In genomic region chr12:107532871-107533270, GRCm38 (mm10) we compare ENCODE assay signal across 30 mouse cellular contexts. TPM values are rescaled to one million over a fixed set of nuclear protein-coding genes. Genes with fewer than 3 reads are reported as not detected.
A peak's percentile ranks its signal among the peaks of the same experiment; 100 is the strongest.
DNase-seq lines count a peak whose midpoint lies in the region; ATAC-seq and TF ChIP-seq lines count a peak whose summit lies in the region.
"Had no signal": no experiment of that assay in that cellular context is flagged by ENCODE, and none has a peak within 500 bp of the region (broad histone marks: within the 10 kb centered on the region; RNA-seq: fewer than 3 reads in every experiment).

No protein-coding gene starts in this region.

- H3K4me1 ChIP-seq in hindbrain, embryonic 14.5 days (replicated peaks; ENCODE audit: control insufficient read depth, insufficient read depth, low read length): no peaks in the 10 kb centered on the region
- H3K4me1 ChIP-seq in hindbrain, embryonic 13.5 days (replicated peaks): no peaks in the 10 kb centered on the region; the same call in 1 of the 2 replicates
- H3K4me1 ChIP-seq in midbrain, embryonic 14.5 days (ENCODE audit: control insufficient read depth, insufficient read depth, low read length): no peaks in the 10 kb centered on the region
- no peaks in the 10 kb centered on the region for H3K4me1 ChIP-seq in midbrain, embryonic 15.5 days
- H3K4me1 ChIP-seq: forebrain, embryonic 10.5 days; hindbrain, embryonic 12.5 days; intestine, embryonic 15.5 days had no signal

- H3K27me3 ChIP-seq in hindbrain, embryonic 14.5 days (ENCODE audit: control insufficient read depth, insufficient read depth, low read length): no peaks in the 10 kb centered on the region
- no peaks in the 10 kb centered on the region for H3K27me3 ChIP-seq in hindbrain, embryonic 13.5 days
- no peaks in the 10 kb centered on the region for H3K27me3 ChIP-seq in midbrain, embryonic 14.5 days (ENCODE audit: control insufficient read depth, insufficient read depth, low read length)
- H3K27me3 ChIP-seq in midbrain, embryonic 15.5 days (replicated peaks): no peaks in the 10 kb centered on the region
- H3K27me3 ChIP-seq: CH12.LX; hindbrain, embryonic 12.5 days; intestine, embryonic 15.5 days; Patski had no signal

- no peaks in the 10 kb centered on the region for H3K36me3 ChIP-seq in hindbrain, embryonic 14.5 days (replicated peaks; ENCODE audit: control insufficient read depth, insufficient read depth)
- H3K36me3 ChIP-seq in hindbrain, embryonic 13.5 days: no peaks in the 10 kb centered on the region
- no peaks in the 10 kb centered on the region for H3K36me3 ChIP-seq in midbrain, embryonic 14.5 days (ENCODE audit: control insufficient read depth, insufficient read depth, low read length)
- no peaks in the 10 kb centered on the region for H3K36me3 ChIP-seq in midbrain, embryonic 15.5 days (replicated peaks)
- H3K36me3 ChIP-seq: forebrain, embryonic 10.5 days; G1E; hindbrain, embryonic 12.5 days; intestine, embryonic 15.5 days had no signal

- no peak overlapping the region for H3K27ac ChIP-seq in hindbrain, embryonic 14.5 days
- H3K27ac ChIP-seq in hindbrain, embryonic 13.5 days: no peak overlapping the region
- no peak overlapping the region for H3K27ac ChIP-seq in midbrain, embryonic 14.5 days (replicated peaks; ENCODE audit: low read depth, low read length)
- H3K27ac ChIP-seq in midbrain, embryonic 15.5 days: no peak overlapping the region
- H3K27ac ChIP-seq: forebrain, embryonic 10.5 days; gastrocnemius, adult 2 months; hindbrain, embryonic 12.5 days; intestine, embryonic 15.5 days had no signal

- no peak for TF ChIP-seq POLR2A in brain, embryonic 14.5 days (IDR thresholded peaks at IDR 0.05; ENCODE audit: borderline replicate concordance, extremely low read depth, insufficient read depth, insufficient read length, poor library complexity, severe bottlenecking)

- TF ChIP-seq CTCF in brain, embryonic 14.5 days (IDR thresholded peaks at IDR 0.05; ENCODE audit: borderline replicate concordance, extremely low read depth, insufficient read depth, insufficient read length): no peak

- DNase-seq in cerebellum, postnatal 14 days: peak; percentile 20 to 56
- DNase-seq in cerebellum, postnatal 4 days (ENCODE audit: low spot score in 2 of 2): no peak
- peak; percentile 29 for DNase-seq in hindbrain, embryonic 14.5 days (ENCODE audit: low spot score)
- DNase-seq in midbrain, embryonic 14.5 days: peak; percentile 56
- peak; percentile 64 for DNase-seq in brain, embryonic 14.5 days (ENCODE audit: low read depth)
- DNase-seq: adrenal gland, postnatal 10 days; adrenal gland, postnatal 36 days; B cell, adult 2 months; cerebellum, adult 11-12 months; cerebellum, adult 8-10 months; gastrocnemius, adult 2 months; gastrocnemius, postnatal 14 days; heart, adult 11 months; kidney, adult 11 months had no signal

- H3K9ac ChIP-seq in hindbrain, embryonic 14.5 days: no peak overlapping the region
- H3K9ac ChIP-seq in hindbrain, embryonic 13.5 days: no peak overlapping the region
- H3K9ac ChIP-seq in midbrain, embryonic 14.5 days (replicated peaks; ENCODE audit: low read length): no peak overlapping the region
- H3K9ac ChIP-seq in midbrain, embryonic 15.5 days: no peak overlapping the region
- H3K9ac ChIP-seq: hindbrain, embryonic 12.5 days; intestine, embryonic 15.5 days had no signal

- no peak overlapping the region for H3K4me2 ChIP-seq in hindbrain, embryonic 14.5 days (replicated peaks)
- no peak overlapping the region for H3K4me2 ChIP-seq in hindbrain, embryonic 13.5 days
- H3K4me2 ChIP-seq in midbrain, embryonic 14.5 days (ENCODE audit: low read length): no peak overlapping the region
- H3K4me2 ChIP-seq in midbrain, embryonic 15.5 days: no peak overlapping the region
- H3K4me2 ChIP-seq: heart, embryonic 11.5 days; hindbrain, embryonic 12.5 days; intestine, embryonic 15.5 days had no signal

- WGBS in hindbrain, embryonic 14.5 days: 38% methylated on average over 7 of the region's 7 CpGs
- WGBS in hindbrain, embryonic 13.5 days: 52% methylated on average over 7 of the region's 7 CpGs
- WGBS in midbrain, embryonic 14.5 days: 61% methylated on average over 7 of the region's 7 CpGs
- 51% methylated on average over 7 of the region's 7 CpGs for WGBS in midbrain, embryonic 15.5 days

- no peak overlapping the region for H3K4me3 ChIP-seq in hindbrain, embryonic 14.5 days (replicated peaks; ENCODE audit: low read length)
- H3K4me3 ChIP-seq in hindbrain, embryonic 13.5 days: no peak overlapping the region
- H3K4me3 ChIP-seq in midbrain, embryonic 14.5 days (replicated peaks; ENCODE audit: low read depth, low read length): no peak overlapping the region
- no peak overlapping the region for H3K4me3 ChIP-seq in midbrain, embryonic 15.5 days
- H3K4me3 ChIP-seq: forebrain, embryonic 10.5 days; gastrocnemius, adult 2 months; hindbrain, embryonic 12.5 days; intestine, embryonic 15.5 days had no signal

- ATAC-seq in hindbrain, embryonic 14.5 days (ENCODE audit: low FRiP score): no peak
- ATAC-seq in hindbrain, embryonic 13.5 days (ENCODE audit: low FRiP score): no peak
- ATAC-seq in midbrain, embryonic 14.5 days (ENCODE audit: low FRiP score, low TSS enrichment): no peak
- no peak for ATAC-seq in midbrain, embryonic 15.5 days (replicated peaks)
- ATAC-seq: forebrain, embryonic 16.5 days; intestine, embryonic 15.5 days; Patski had no signal

- no peaks in the 10 kb centered on the region for H3K9me3 ChIP-seq in hindbrain, embryonic 14.5 days (ENCODE audit: control insufficient read depth, low read length)
- peaks cover 8% of the 10 kb centered on the region; the same call in 1 of the 2 replicates for H3K9me3 ChIP-seq in hindbrain, embryonic 13.5 days
- H3K9me3 ChIP-seq in midbrain, embryonic 14.5 days (ENCODE audit: control insufficient read depth, low read length): no peaks in the 10 kb centered on the region
- no peaks in the 10 kb centered on the region for H3K9me3 ChIP-seq in midbrain, embryonic 15.5 days
- H3K9me3 ChIP-seq: forebrain, embryonic 10.5 days; hindbrain, embryonic 12.5 days; intestine, embryonic 15.5 days had no signal

RNA-seq across cellular contexts. Expression of gene 3110018I06Rik, which starts 44.4 kb away (rescaled TPM):
- polyA plus RNA-seq in hindbrain, embryonic 14.5 days (2014; fragmentation: Nextera tagmentation; extraction: Ambion mirVana): not detected in 2 replicates
- not detected in 2 replicates for polyA plus RNA-seq in hindbrain, embryonic 13.5 days (2015; fragmentation: Nextera tagmentation; extraction: Ambion mirVana)
- polyA plus RNA-seq in midbrain, embryonic 14.5 days (2014; fragmentation: Nextera tagmentation; extraction: Ambion mirVana): not detected in 2 replicates
- not detected in 2 replicates for polyA plus RNA-seq in midbrain, embryonic 15.5 days (2015; fragmentation: Nextera tagmentation; extraction: Ambion mirVana)
- polyA plus RNA-seq in brain, embryonic 14.5 days (2012; rRNA removed): not detected in 2 replicates
- polyA plus RNA-seq: cortical plate, adult 2 months; embryonic facial prominence, embryonic 11.5 days; embryonic facial prominence, embryonic 14.5 days; forebrain, embryonic 10.5 days; forebrain, embryonic 16.5 days; frontal cortex, adult 2 months; G1E; heart, embryonic 11.5 days; heart, embryonic 14.5 days; heart, postnatal 0 days; hindbrain, embryonic 12.5 days; intestine, embryonic 15.5 days; Patski had no signal

Comparison
In these comparisons a context has a peak if more than half of its experiments do, and no peak if none do; other contexts are left out.
1. DNase-seq: peak in cerebellum, postnatal 14 days (2 of 2), hindbrain, embryonic 14.5 days (single experiment), midbrain, embryonic 14.5 days (single experiment) and brain, embryonic 14.5 days (single experiment); none in cerebellum, postnatal 4 days (0 of 2).